Mouse (Mus musculus) left cerebral cortex, postnatal 10 days (tissue): ENCODE results near the gene Saa3. TPM values are rescaled to one million over a fixed set of nuclear protein-coding genes. Genes with fewer than 3 reads are reported as not detected.
"Not testable (repeated sequence)": the region's sequence is repeated elsewhere in the genome, so short reads cannot be mapped to it uniquely, and the experiment has no call there.

ENCODE experiments used
- DNase-seq, 2 experiments: peaks; one replicate each; pipeline ENCODE4 v3.0.0; 2021 to 2022; ENCODE audit warnings: low spot score in 2 of 2, mixed read lengths in 1 of 2; ENCODE audit errors: extremely low spot score in 1 of 2
- intact Hi-C: fragments of 180-260 bp; cut with DNase I; formaldehyde crosslinking; loops from one replicate; pipeline ENCODE4 v1.15.1; 2025
- total RNA-seq, 2 experiments: library from RNA; stranded (reverse); gene quantifications; 2 replicates each; pipeline ENCODE4 v1.2.3; 2021

The Saa3 gene
- total RNA-seq, 2 experiments from 2014 or later = not detected

DNA sequence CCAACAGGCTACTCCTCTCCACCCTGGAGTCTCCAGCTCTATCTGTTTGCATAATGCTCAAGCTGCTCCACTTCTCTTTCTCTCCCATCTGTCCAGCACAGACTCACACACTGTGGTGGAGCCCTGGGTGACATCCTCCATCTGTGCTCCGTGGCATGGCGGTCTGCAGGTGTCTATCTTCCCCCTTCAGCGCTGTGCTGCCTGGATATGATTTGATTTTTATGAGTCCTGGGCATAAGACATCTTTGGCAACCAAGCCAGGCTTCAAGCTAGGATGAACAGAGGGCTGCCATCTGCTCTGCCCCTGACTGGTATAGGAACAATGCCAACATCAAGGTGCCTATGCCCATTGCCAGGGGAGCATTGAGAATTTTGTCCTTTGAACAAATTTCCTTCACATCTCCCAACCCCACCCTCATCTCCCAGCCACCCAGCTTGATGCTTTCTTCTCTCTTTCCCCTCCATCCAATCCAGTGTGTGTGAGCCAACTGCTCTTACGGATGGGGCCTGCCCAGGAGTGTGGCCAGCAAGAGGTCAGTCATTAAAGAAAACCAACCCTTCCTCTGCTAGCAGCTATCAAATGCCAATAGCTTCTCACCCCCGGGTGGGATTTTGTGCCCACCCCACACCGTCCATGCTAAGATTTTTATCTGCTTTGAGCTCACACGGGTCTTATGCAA is 3.2 kb upstream of the Saa3 start:
- DNase-seq = no peak
- intact Hi-C loops = no loop called here

DNA sequence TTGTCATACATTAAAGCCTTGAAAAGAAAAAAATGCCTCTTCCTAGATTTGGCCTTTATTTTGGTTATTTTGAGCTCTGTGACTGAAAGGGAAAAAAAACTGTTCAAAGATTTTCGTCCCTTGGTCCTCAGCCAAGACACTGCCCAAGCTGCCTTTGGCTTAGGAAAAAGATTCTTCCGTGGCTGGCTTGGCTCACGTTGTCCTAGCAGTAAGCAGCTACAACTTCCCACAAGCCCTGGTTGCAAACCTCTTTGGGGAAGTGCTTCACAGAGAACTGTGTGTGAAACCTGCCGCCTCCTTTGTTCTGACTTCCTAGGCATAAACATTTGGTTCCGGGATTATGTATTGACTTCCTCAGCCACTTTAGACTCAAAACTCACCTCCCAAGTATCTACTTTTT is 1.4 kb upstream of the Saa3 start:
- peak in 1 of 2 experiments; percentile 61 for DNase-seq
- intact Hi-C loops = no loop called here

DNA sequence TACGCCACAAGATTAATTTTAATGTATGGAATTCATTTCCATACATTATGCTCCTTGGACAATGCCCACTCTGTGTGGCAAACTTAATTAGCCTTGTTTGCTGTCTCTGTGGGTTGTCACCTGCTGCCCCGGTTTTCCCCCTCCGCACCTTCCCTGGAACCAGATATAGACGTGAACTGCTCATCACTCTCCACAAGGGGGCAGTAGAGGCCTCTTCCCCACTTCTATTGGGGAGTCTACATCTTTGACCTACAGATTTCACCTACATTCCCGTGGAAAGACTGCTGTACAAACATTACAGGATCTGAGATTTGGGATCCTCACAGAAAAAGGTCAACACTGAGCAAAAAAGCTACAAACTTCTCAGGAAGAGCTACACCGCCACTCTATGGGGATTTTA is 982 bp downstream of the Saa3 start:
- peak; percentile 30 to 63 for DNase-seq
- intact Hi-C loops = loop anchor here (5.0 kb wide), 2 partner anchors 58 to 72 kb away; no protein-coding TSS in a partner anchor

DNA sequence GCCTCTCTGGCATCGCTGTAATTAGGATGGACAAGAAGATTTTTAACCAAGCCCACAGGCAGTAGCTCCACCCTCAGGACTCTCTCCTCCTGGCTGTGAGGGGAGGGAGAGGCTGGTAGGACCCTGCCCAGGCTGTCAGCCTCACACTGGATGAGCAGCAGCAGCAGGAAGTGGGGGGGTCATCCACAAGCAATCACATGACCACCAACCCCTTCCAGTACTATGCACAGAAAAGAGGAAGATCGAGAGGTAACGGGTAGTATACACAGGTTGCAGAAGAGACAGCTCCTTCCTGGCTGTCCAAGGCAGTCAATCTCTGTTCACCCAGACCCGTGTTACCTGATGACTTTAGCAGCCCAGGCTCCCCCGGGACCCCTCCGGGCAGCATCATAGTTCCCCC is 3.2 kb downstream of the Saa3 start:
- DNase-seq = no peak
- intact Hi-C loops = loop anchor here (5.0 kb wide), 2 partner anchors 60 to 70 kb away; no protein-coding TSS in a partner anchor

DNA sequence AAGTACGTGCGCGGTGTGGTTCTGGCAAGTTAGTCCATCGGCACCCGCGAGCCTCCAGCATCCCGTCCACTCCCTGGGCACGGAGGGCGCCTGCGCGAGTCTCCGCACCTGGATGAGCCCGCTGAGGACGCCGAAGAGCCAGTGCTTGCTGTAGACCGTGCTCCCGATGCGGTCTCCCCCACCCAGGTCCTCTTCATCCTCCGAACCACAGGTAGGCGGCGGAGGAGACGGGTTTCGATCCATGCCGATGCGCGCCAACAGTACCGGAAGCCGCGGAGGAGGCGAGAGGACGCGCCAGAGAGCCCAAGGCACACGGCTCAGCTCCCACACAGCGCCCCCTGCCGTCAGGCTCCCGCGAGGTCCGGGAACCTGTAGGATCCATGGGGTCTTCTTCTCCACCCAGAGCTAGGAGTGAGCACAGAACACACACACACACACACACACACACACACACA is 5.1 kb downstream of the Saa3 start, which contains the start of gene Saal1:
Gene Saal1 (minus strand): TSS at position 291 of the 455 bp plus-strand sequence.
- DNase-seq = peak; percentile 73 to 91

DNA sequence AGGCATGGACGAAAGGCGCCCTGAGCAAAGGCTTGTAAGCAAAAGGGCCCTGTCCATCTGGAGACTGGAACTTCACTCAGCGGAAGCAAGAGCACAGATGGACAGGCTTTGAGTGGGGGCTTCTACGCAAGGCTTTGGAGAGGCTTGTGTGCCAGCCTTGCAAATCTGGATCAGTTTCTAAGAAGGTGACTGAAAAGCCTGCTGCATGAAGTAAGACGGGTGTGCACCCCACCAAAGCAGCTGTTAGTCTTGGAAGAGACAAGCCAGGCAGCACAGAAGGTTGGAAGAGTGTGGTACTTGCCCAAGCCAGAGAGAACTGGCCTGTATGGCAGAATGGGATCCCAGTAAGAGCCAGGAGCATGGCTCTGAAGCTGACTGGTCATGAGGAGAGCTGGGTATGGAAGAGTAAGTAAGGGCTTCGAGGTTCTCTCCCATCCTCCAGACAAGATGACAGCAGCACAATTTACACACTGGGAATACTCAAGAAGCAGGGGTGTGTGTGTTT is 14.9 kb downstream of the Saa3 start:
- no peak for DNase-seq
- intact Hi-C loops = no loop called here

More for the DNA sequence above, 5.1 kb downstream of the Saa3 start, which contains the start of gene Saal1:
- intact Hi-C loops = loop anchor here (5.0 kb wide), 2 partner anchors 62 to 68 kb away; no protein-coding TSS in a partner anchor

DNA sequence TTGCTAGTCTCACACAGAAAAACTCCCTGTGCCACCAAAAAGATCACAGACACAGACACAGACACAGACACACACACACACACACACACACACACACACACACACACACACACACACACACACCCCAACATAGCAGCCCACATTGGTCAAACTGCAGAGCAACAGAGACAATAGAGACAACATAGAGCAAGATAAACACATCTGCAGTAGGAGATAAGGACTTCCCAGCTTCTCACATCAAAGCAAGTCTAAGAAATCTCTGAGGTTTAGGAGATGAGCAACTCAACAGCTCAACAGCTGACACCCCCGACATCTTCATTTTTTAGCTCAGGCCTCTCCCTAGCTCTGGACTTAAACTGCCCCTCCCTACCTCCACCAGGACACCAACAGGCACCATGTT is 18.7 kb downstream of the Saa3 start:
- intact Hi-C loops = no loop called here
- no peak for DNase-seq

DNA sequence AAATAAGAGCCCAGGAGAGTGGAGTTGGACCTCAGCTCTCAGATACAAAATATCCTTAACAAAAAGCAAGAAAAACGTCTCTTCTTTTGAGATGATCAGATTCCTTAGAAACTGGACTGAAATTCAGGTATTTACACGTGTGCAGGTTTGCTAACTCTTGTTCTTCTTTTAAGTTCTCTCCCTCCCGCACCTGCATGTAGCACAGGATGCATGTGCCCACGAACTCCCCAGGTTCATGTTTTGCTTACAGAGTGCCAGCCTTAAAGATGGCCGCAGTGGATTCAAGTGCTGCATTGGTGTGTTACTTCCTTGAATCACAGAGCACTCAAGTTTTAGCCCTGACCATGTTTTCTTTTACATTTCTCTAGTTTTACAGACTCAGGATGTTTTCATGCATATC is 28.7 kb downstream of the Saa3 start:
- intact Hi-C loops = no loop called here
- DNase-seq = no peak

DNA sequence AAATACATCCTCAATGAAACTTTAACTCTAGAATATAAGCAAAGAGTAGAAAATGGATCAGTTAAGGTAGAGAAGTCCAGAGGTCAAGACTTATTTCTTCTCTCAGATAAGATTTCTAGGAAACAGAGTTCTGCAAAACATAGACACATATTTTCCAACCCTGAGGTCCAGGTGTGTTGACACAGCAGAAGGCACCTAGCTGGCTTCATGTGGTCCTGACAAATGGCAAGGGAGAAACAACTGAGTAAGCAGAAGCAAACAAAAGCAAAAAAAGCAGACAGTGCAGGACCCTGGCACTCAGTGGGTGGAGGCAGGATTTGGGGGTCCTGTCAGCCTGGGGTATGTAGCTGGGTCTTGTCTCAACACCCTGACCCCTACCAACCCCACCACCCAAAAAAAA is 34.8 kb downstream of the Saa3 start:
- no peak for DNase-seq
- intact Hi-C loops = no loop called here

DNA sequence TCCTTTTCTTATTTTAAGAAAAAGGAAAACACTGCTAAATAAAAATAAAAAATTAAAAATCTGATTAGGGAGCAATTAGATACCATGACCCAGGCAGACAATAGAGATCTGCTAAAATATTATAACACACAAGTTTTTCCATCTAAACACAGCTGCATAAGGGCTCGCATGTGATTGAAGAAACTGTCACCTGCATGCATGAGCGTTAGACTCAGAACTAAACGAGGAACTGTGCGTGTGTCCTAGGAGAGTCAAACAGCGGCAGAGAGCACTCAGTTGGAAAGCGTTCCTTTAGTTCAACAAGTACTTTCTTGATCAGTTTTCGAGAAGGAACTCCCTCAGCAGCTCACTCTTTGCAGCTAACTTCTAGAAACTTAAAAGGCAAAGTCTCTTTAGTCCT is 36.5 kb downstream of the Saa3 start:
- intact Hi-C loops, DNase-seq: not testable (repeated sequence)

DNA sequence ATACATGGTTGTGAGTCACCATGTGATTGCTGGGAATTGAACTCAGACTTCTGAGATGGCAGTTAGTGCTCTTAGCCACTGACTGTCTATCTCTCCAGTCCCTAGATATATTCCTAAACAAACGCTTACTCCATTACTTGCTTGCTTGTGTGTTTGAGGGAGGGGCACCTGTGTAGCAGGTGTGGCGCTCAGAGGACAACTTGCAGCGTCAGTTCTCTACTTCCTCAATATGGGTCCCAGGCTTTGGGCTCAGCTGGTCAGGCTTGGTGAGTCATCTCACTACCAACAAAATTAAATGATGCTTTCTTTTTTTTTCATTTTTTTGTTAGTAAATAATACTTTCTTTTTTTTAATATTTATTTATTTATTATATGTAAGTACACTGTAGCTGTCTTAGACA is 37.1 kb downstream of the Saa3 start:
- no peak for DNase-seq
- intact Hi-C loops = no loop called here

DNA sequence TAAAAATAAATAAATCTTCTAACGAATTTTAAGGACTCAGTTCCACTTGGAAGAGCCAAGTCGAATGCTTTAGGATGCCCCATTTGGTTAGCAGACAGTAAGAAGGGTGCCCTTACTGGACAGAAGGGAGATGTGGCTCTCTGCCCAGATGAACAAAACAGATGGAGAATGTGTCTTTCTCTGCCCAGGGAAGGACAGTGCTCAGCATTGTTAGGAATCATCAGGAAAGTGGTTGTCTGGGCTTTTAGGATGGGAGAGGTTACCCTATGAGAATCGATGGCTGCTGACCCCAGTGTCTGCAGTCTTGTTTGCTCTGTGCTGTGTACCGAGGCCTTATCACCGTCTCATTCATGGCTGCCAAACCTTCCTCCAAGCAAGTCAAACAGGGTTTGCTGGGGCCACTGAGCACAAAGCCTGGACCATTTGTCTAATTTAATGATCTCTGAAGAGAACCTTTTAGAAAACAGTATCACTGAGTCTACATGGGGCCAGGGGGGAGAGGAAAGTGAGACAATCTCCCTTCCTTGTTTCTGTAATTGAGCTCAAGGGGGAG is 38.6 kb downstream of the Saa3 start:
- DNase-seq = no peak
- intact Hi-C loops = no loop called here

DNA sequence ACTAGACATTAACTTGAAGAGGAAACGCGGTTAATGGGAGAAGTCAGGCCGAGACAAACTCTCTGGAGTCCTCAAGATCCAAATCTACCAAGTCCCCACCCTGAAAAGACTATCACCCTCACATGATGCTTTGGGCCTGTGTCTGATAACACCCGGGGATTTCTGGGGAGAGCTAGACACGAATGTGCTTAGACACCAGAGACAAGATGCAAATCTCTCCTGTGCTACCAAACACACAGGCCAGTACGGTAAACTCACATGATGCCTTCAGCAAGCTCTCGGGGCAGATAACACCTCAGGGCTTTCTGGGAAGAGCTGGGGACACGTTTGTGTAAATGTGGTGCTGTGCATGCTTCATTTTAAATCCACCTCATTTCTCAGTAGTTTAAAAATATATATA is 39.6 kb downstream of the Saa3 start:
- intact Hi-C loops = no loop called here
- DNase-seq = no peak

DNA sequence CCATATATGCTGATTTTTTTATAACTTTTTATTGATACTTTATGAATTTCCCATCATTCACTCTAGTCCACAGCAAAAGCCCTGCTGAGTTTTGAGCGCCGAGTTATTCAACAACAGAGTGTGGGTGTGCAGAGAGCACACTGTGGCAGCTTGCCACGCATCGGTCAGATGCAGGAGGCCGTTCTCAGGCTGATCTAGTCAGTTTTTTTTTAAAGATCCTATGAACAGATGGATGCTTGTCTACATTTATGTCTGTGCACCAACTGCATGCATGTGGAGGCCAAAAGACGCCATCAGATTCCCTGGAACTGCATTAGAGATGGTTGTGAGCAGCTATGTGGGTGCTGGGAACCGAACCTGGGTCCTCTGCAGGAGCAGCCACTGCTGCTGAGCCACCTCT is 40.4 kb downstream of the Saa3 start:
- DNase-seq = no peak
- intact Hi-C loops = no loop called here

DNA sequence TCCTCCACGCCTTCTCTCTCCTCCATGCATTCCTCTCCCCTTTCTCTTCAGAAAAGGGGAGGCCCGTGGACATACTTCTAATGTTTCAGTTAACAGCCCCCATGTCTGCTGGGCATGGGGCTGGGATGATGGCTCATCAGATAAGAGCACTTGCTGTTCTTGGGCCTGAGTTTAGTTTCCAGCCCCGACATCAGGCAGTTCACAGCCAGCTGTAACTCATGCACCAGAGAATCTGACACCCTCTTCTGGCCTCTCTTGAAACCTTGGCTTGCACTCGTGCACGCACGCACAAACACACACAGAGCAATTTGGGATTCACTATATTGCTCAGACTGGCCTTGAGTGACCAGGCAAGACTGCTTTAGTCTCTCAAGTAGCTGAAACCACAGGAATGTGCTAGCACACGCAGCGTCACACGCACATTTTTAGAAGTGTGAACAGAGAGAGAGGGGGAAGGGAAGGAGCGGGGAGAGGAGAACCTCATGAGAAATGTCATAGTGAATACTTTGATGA is 43.3 kb downstream of the Saa3 start, which contains the start of gene Tph1:
Gene Tph1 (minus strand): TSS at position 378 of the 513 bp plus-strand sequence.
- DNase-seq = no peak
- intact Hi-C loops = no loop called here

DNA sequence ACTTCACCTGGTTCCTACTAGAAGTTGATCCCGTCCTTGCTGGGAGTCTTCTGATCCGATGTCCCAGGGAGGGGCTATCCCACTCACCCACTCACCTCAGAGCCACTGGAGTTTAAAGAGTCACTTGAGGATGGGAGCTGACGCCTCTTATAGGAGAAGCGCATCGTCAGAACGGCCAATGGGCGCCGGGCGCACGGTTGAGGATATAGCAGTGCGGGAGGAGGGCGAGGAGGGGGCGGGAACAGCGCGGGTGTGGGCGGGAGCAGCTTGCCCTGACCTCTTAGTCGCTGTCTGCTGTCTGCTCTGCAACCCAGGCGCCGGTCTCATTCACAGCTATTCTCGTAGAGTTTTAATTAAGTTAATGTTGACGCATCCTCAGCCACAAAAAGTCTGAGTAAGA is 48.2 kb downstream of the Saa3 start:
- DNase-seq = peak in 1 of 2 experiments; percentile 37
- intact Hi-C loops = no loop called here

DNA sequence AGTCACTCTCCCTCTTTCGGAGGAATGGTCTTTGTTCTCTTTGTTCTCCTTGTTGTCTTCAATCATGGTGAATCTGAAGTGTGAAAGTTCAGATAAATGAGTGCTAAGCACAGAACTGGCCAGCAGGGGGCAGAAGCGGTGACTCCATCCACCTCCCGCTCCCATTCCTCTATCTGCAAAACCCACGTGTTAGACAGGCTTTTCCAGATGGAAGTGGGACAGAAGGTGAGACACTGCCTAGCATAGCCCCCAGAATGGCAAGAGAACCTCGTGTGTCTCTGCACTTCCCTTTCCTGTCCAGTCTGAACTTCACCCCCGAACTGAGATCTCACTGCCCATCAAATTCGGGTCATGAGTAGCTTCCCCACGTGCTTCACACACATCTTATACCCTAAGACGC is 50.3 kb downstream of the Saa3 start:
- intact Hi-C loops = no loop called here
- DNase-seq = peak in 1 of 2 experiments; percentile 31
